Mouse (Mus musculus) activated CD4-positive, CD25-positive, alpha-beta regulatory T cell, adult 4 months (primary cell): ENCODE data around the gene Olfr434. TPM values are rescaled to one million over a fixed set of nuclear protein-coding genes. Genes with fewer than 3 reads are reported as not detected.
A peak's percentile ranks its signal among the peaks of the same experiment; 100 is the strongest.
"Not testable (repeated sequence)": the region's sequence is repeated elsewhere in the genome, so short reads cannot be mapped to it uniquely, and the experiment has no call there.

Experiments used
- ATAC-seq: one replicate; pipeline ENCODE4 v1.8.0; 2017
- polyA plus RNA-seq, 2 experiments: library from polyadenylated mRNA; unstranded; fragments of 100-300 nt; shearing (Covaris generic); gene quantifications; one replicate each; pipeline ENCODE4 v1.2.1; 2017

Gene Olfr434
- polyA plus RNA-seq: not detected

DNA sequence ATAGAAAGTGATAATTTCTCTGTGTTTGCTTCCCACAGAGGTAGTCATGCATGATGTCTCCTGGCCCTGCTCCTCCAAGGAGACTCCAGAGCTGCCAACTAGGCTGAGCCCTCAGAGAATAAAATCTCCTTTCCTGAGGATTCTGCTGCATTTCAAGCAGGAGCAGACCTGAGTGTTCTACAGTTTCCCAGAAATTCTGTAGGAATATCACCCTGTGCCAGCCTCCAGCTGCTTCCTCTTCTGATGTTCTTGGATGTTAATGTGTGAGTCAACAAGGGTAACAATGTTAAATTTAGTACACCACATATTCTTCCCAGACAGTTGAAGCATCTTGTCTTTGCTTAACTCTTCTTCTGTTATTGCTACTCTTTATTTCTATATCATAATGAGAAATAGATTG lies at the start of gene Olfr434:
Olfr434 (plus strand) TSS at position 149 of the 400 bp plus-strand sequence.
- ATAC-seq: not testable (repeated sequence)

DNA sequence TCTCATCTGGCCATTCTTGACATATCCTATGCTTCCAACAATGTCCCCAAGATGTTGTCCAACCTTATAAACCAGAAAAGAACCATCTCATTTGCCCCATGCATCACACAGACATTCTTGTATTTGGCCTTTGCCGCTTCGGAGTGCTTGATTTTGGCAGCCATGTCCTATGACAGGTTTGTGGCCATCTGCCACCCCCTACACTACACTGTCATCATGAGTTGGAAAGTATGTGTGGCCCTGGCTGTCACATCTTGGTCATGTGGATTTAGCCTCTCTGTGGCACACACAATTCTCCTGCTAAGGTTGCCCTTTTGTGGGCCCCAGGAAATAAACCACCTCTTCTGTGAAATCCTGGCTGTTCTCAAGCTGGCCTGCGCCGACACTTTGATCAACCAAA lies 45.6 kb upstream of the Olfr434 start:
- ATAC-seq: no peak

DNA sequence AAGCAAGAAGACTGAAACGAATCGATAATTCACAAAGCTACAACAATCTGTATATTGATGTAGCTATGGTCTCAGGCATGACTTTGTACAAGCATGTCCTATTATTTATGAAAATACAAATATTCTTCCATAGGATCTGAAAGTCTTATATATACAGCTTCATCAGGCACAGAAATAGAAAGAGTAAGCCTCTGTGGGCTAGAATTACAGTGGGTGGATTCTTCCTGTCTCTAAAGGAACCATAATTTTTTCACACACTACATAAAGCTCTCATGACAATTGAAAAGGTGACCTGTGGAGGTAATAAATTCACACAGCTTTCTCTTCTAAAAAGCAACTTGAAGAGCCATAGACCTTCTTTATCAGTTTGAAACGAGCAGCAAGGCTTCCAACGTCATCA lies 41.0 kb upstream of the Olfr434 start, which contains the start of gene Olfr13:
Olfr13 (plus strand) TSS at position 301 of the 400 bp plus-strand sequence.
- no peak for ATAC-seq

DNA sequence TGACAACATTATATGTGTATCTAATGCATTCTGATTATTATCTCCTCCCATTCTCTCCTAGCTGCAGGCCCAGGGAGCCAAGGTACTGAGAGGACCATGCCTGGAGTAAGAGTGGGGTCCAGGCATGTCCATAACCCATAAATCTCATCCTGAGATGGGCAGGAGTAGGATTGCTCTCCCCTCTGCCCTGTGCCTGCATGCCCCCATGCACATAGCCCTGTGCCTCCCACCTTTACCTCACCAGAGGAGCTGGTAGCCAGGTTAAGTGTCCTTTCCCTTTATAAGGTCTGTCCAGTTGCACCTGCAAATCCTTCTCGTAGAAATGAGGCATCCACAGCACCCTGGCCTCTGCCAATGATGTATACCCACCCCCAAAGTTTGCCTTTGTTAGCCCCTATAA lies 34.7 kb upstream of the Olfr434 start:
- ATAC-seq: no peak

DNA sequence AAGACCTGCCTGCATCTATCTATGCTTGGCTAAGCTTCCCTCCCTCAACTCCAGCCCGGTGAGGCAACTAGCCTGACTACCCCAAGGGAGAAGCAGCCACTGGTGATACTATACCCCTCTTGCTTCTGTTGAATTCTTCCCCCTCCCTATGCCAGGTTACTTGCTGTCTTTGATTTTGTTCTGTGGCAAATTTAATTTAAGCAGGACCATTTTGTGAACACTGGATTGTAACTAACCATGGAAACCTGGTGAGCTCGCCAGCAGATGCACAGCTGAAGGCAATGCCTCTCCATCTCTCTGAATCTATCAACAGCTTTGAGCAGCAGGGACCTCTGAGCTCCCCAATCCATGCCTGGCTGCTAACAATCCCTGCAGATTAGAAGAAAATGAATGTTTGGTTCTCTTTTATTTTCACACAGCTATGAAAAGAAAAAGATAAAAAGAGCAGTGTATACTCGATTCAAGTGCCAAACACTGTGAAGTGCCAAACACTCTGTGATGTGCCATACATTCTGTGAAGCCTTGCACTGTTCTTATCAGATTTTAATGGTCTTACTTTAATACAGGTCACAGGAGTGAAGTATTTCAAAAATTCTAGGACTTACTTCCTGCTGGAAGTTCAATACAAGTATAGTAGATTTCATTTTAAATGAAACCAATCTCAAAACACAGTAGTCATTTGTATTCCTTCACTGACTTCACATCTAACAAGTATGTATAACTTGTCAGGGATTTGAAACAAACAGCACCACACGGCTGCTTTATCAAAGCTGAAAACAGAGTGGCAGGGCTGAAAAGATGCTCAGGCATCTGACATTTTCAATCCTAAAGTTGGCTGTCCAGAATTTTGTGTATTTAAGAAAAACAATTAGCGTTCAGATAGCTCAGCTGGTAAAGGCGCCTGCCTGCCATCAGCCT lies 34.0 kb upstream of the Olfr434 start:
- no peak for ATAC-seq

DNA sequence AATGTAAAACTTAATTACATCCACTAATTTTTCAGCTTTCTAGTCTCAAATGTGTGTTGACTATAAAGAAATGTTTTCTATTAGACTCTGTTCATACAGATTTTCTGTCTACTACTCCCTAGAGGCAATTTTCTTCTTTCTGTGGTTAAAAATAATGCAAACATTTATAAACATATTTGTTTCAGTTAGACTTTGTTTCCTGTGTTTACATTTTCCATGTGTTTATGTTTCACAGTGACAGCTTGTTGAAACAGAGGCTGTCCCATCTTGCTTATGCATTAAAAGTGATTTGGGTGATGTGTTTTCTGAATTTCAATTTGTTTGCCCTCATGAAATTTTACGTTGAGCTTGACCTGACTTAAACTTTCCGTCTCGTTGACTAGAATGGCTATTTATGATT lies 21.8 kb upstream of the Olfr434 start:
- ATAC-seq: no peak

DNA sequence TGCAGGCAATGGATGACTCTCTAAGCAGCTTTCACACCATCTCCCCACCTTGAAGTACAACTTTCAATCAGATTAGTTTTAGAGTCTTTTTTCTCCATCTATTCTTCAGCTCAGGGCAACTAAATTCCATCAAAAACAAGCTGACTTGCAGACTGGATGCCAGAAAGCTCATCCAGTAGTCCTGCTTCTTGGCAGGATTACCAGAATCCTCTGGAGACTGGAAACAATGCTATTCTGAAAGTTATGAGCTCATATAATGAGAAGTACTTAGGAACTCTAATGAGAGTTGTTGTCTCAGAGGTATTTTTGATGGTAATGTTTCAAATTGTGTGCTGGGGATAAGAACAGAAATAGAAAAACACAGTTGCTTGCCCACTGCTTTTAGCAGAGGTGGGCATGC lies 16.0 kb upstream of the Olfr434 start, which contains the start of gene Olfr435:
Olfr435 (plus strand) TSS at position 366 of the 400 bp plus-strand sequence.
- ATAC-seq: no peak

DNA sequence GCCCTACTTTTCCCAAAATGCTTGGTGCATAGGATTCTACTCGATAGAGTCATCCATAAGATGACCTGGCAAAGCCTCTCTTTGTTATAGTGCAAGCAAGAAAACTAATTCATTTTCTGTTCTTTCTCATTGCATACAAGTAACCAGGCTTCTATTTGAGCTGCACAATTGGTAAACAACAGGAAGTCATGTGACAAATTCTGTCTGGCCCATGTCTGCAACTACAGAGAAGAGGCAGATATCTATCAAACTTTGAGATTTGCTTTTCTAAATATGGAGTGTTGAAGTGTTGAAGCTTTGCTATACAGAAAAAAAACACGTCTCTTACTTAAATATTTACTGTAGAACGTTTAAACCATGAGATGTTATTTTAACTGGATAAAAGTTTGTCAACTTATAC lies 14.7 kb upstream of the Olfr434 start:
- ATAC-seq: peak; percentile 82

DNA sequence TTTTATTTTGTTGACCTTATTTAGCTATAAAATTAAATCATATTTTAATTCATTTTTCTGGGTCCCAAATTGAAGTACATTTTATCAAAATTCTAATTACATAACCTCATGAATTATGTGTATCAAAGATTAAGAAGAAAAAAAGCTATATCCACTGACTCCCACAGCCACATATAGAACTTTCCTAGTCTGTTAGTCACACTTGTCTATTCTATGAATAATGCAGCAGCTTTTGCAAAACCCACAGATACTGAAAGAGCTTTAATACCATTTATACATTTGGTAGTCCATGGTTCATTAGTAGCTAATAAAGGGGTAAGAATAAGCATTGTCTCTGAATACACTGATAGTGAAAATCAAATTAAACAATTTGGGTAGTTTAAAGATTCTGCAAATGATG lies 10.0 kb upstream of the Olfr434 start:
- ATAC-seq: no peak

DNA sequence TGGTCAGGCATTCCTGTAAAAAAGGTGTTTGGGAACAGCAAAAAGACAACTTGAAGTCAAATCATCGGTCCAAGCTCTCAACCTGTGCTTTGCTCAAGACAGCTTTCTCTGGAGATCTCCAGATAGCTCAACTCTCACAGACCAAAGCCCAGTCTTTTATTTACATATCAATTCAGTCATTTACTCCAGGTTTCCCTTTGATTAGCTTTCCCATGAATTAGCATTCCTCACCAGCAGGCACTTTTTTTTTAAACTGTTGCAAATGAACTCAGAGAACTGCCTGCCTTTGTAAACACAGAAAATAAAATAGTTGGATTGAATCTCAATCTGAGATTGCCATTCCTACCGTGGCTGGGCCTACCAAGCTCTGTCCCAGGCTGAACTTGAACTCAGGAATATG lies 7.5 kb upstream of the Olfr434 start:
- no peak for ATAC-seq

DNA sequence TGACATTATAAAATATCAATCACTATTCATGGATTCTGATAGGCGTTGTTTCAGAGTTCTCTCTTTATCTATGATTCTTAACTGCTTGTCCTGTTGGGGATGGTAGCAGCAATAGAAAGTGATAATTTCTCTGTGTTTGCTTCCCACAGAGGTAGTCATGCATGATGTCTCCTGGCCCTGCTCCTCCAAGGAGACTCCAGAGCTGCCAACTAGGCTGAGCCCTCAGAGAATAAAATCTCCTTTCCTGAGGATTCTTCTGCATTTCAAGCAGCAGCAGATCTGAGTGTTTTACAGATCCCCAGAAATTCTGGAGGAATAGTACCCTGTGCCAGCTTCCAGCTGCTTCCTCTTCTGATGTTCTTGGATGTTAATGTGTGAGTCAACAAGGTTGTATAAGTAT lies 18.4 kb downstream of the Olfr434 start, which contains the start of gene Olfr47:
Olfr47 (plus strand) TSS at position 275 of the 400 bp plus-strand sequence.
- ATAC-seq: not testable (repeated sequence)

DNA sequence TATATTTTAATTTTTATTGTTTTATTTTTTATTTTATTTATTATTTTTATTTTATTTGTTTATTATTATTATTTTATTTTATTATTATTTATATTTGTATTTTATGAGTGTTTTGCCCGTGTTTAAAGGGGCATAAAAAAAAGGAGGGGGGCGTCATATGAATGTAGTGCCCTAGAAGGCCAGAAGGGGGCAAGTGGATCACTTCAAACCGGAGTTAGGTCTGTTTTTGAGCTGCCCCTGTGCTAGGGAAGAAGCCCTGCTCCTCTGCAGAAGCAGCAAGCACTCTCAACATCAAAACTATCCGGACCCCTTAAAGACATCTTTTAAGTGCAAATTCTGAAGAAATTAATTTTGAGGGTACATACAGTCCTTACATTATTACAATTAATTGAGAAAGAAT lies 29.2 kb downstream of the Olfr434 start:
- ATAC-seq: no peak

DNA sequence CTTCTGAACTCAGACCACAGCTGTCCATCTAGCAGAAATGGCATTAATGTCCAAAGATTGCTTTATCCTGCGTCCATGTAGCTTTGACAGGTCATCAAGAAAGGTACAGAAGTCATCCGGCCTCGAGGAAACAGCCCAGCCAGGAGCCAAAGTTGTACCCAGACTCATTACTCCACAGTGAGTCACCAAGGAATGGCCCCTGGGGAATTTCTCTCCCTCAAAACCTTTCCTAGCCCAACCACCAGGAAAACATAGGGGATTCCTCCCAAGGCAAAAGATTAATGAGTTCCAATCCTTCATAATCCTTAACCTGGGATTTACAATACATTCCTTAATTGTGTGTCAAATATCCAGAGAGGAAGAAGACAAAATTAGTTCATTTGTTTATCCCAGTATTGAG lies 34.6 kb downstream of the Olfr434 start:
- no peak for ATAC-seq

DNA sequence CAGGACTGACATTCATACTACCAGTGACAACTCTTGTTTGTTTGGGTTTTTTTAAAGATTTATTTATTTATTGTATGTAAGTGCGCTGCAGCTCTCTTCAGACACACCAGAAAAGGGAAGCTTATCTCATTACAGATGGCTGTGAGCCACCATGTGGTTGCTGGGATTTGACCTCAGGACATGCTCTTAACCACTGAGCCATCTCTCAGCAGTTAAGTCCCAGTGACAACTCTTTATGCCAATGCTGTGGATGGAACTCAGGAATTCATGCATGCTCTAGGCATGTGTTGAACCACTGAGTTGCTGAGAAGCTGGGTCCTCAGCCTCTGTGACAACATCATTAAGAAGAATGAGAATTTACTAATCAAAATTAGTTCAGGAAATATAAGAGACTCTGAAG lies 40.2 kb downstream of the Olfr434 start:
- ATAC-seq: no peak

DNA sequence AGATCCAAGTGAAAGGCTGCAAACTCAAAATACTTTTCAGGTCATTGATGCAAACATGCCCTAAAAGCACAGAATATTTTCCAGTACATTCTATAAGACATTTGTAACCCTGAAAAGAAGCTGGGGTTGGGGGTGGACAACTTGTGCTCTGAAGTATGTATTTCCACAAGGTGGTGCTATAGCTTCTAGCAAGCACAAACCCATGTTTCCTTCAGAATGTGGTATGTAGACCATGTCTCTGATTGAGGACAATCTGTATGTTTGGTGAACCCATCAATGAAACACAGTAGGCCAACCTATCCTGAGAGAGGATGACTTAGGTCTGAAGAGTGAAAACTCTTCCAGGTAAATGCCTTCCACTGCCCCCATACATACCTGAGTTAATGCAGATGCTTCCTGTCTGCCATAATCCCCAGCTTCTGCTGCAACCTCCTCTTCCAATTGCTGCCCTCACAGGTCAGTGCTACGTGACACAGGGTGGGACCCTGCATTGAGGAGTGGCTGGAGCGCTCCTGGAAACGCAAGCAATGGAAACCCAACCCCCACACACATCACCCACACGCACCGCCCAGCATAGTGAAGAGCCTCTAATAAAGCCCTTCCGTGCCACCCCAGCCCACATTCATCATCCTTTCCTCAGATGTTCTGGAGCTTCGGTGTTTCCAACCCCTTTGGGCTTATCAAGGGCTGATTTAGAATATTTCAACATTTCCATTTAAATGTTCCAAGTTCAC lies 41.5 kb downstream of the Olfr434 start:
- peak; percentile 72 for ATAC-seq

DNA sequence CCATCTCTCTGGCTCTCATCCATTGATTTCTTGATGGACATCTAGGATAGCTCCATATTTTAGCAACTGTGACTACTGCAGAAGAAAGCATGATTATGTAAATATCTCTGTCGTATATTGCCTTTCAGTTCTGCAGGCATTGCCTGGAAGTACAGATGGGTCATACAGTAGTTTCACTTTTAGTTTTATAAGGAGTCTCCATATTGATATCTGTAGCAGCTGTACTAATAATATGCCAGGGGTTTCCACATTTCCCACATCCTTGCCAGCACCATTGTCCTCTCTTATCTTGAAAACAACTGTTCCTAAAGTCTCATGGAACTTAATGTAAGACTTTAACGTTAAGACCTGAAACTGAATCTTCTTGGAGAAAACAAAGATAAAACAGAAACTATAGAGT lies 47.9 kb downstream of the Olfr434 start:
- ATAC-seq: peak; percentile 31

DNA sequence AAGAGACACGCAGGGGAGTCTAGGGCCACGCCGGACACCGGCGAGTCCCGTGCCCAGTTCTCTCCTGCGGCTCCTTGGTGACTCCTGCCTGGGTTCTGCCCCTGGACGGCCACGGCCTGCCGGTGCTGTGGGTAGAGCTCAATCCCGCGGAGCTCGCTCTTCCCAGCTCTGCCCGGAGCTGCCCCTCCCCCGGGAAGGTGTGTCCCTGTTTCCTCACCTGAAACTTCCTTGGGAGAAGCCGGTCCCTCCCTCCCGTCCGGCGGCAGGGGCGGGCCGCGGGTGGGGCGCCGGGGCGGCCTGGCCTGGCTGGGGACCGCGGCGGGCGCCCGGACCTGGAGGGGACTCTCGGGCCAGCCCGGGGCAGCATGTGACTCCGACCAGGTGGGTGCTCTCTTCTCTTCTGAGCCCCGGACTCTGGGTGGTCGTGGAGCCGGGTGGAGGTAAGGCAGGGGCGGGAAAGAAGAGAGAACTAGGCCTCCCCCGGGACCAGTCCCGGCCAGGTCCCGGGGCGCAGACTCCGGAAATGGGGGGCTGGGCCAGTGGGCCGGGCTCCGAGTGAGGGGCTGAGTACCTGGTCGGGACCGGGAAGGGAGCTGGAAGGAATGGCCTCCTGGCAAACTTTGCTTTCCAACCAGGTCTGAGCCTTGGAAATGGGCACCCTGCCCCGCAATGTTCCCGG lies 52.7 kb downstream of the Olfr434 start, which contains the start of gene Arhgef5:
Arhgef5 (plus strand) TSS at position 220 of the 679 bp plus-strand sequence.
- ATAC-seq: peak; percentile 62

DNA sequence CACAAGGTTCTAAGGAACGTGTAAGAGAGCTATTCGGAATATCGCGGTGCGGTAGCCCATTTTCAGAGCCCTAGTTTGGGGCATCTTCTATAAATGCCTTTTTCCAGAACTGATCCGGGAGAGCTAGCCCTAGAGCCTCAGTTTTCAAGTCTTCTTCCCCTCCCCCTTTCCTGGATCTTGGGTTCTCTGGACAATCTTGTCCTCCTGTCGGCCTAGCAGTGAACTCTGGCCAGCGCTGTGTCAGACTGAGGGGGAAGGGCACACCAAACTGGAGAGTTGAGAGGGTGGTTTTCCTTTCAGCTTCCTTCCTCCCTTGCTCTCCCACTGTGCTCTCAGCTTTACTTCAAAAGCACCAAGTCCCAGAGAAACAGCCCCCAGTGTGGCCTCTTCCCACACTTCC lies 53.5 kb downstream of the Olfr434 start:
- ATAC-seq: no peak
